Mouse (Mus musculus) left cerebral cortex, postnatal 36 days (tissue): ENCODE data around the gene E430018J23Rik. TPM values are rescaled to one million over a fixed set of nuclear protein-coding genes. Genes with fewer than 3 reads are reported as not detected.
"Not testable (repeated sequence)": the region's sequence is repeated elsewhere in the genome, so short reads cannot be mapped to it uniquely, and the experiment has no call there.

Experiments used
- DNase-seq, 2 experiments: peaks; one replicate each; pipeline ENCODE4 v3.0.0; 2021 to 2022; ENCODE audit warnings: low spot score in 2 of 2, mixed read lengths in 1 of 2
- intact Hi-C: fragments of 180-260 bp; cut with DNase I; formaldehyde crosslinking; loops from one replicate; pipeline ENCODE4 v1.15.1; 2025
- total RNA-seq, 2 experiments: library from RNA; stranded (reverse); gene quantifications; 2 replicates each; pipeline ENCODE4 v1.2.3; 2021

E430018J23Rik gene
- total RNA-seq = 1 to 10 TPM; 7.7 to 8.2 TPM

DNA sequence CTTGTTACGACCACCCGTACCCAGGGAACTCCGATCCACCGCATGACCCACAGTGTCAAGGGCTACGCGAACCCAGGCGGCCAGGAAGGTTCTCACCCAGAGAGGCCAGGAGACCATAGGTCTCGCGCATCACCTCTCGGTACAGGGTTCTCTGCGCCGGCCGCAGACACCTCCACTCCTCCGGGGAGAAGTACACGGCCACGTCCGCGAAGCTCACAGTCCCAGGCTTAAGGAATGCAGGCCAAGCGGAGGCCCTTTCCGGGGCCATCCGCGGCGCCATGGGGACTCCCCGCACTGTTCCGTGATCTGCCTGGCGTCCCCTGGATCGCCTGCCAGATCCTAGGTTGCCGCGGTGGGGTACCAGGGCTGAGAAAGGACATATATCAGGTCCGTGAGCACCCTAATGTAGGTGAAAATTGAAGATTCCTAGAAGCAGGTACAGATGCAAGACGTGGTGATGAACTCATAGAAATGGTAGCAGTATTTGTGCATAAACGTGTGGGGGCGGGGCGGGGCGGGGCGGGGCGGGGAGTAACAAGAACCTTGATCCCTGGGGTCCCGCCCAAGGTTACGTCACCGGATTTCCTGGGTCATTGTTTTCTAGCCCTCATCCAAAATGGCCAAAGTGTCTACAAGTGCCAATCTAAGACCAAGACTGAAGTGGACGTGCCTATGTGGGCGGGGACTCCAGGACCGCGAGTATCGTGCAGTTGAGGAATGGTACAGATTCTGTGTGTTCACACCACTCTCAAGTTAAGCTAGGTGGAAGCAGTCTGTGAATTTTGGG is at the start of gene E430018J23Rik:
TSS of gene E430018J23Rik (minus strand) at position 473 of the 787 bp plus-strand sequence.
- DNase-seq = peak; percentile 88 to 95
- intact Hi-C loops = no loop called here

DNA sequence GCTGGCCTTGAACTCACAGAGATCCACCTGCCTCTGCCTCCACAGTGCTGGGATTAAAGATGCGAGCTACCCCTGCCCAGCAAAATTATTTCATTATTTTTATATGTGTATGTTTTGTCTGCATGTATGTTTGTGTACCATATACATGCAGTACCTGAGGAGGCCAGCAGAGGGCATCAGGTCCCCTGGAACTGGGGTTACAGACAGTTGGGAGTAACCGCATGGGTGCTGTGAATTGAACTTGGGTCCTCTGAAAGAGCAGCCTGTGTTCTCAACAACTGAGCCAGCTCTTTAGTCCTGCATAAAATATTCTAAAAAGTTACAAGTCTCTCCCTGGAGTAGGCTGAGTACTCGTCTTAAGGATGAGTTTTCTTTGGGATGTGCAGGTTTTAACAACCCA is 44.3 kb upstream of the E430018J23Rik start:
- intact Hi-C loops = no loop called here
- DNase-seq = no peak

DNA sequence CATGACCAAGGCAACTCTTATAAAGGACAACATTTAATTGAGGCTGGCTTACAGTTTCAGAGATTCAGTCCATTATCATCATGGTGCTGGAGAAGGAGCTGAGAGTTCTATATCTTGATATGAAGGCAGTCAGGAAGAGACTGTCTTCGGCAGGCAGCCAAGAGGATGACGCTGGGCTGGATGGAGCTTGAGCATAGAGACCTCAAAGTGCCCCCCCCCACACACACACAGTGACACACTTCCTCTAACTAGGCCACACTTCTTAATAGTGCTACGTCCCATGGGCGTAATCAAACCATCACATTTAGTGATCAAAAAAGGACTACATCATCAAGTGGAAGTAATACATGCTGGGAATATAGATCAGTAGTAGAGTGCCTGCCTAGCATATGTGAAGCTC is 41.8 kb upstream of the E430018J23Rik start:
- no peak for DNase-seq
- intact Hi-C loops = no loop called here

DNA sequence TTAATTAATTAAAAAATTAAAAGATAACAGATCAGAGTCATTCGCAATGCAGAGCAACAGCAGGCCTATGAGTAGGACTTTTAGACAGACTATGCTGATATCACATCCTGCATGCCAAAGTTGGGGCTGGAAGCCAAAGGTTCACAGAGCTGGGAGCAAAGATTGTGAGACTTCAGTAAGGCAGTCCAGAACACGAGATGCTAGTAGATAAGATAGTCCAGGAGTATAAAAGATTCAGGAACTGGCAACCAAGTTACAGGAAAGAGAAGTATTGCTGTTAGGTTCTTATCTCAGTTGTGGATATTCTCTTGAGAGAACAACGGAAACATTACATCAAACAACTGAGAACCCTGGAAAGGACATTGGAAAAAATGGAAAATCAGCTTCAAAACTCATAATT is 32.9 kb upstream of the E430018J23Rik start:
- no peak for DNase-seq
- intact Hi-C loops = no loop called here

DNA sequence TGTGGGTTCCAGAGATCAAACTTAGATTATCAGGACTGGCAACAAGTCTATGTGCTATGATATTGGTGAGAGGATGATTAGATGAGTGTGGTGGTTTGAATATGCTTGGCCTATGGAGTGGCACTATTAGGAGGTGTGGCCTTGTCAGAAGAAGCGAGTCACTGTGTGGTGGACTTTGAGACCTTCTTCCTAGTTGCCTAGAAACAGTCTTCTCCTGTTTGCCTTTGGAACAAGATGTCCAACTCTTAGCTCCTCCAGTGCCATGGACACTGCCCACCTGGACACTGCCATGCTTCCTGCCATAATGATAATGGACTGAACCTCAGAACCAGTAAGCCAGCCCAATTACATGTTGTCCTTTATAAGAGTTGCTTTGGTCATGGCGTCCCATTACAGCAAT is 32.5 kb upstream of the E430018J23Rik start:
- intact Hi-C loops = no loop called here
- no peak for DNase-seq

DNA sequence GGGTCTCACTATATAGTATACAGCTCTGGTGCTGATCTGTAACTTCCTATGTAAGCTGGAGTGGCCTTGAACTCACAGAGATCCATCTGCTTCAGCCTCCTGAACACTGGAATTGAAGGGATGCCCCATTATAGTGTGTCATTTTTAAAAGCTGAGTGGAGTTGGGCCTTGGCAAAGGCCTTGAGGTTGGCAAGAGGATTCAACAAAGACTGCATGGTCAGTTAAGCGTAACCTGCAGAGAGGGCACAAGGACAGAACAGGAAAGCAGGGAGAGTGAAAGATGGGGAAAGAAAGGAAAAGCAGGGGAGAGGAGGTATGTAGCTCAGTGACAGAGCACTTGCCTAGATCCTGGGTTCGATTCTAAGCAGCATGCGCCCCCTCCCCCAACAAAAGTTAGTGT is 31.9 kb upstream of the E430018J23Rik start:
- no peak for DNase-seq
- intact Hi-C loops = no loop called here

DNA sequence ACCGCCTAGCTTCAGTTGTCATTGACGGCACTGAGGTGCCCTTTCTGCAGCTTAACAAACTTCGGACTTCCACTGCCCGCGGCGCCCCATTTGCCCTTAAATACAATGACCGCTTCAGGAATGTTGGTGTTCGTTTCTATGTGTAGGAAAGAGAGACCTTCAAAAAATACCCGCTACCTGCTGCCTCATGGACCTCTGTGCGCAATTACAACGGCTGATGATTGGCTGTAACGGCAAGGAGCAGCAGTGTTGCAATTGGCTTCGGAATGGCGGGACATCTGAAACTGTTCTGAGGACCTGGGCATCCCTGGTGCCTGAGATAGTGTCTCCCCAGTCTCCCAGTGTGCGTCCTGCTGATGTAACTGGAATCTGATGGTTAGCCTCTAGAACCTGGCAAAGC is 28.8 kb upstream of the E430018J23Rik start:
- intact Hi-C loops = no loop called here
- peak; percentile 38 to 48 for DNase-seq

DNA sequence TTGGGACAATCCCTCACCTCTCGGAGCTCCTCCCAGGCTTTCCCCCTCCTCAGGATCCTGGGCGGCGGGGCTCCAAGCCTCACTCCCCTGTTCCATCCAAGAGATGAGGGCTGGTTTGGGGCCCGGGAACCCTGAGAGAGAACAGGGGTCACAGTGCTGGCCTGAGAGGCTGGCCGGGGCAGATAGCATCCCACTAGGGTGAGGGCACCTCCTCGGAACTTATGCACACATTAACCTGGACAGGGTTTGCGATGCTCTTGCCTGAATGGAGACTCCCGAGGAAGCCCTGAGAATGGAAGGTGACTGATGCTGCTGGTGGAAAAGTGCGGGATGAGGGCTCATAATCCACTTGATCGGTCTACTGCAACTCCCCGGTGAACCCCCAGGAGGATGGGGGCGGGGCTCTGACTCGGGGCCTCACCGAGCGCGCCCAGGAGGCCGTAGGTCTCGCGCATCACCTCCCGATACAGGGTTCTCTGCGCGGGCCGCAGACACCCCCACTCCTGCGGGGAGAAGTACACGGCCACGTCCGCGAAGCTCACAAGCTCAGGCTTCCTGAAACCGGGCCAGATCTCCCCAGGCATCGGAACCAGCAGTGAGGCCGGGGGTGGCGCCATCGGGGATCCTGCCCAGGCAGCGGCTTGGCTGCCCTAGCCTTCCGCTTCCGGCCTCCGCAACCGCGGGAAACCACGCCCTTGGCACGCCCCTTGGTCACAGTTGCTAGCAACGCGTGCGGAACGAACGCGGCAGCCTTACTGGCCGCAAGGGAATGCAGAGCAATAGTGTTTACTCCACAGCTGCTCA is 28.2 kb upstream of the E430018J23Rik start, which contains the start of gene Zfp688:
TSS of gene Zfp688 (minus strand) at position 681 of the 804 bp plus-strand sequence.
- intact Hi-C loops = no loop called here
- DNase-seq = peak; percentile 92 to 93

DNA sequence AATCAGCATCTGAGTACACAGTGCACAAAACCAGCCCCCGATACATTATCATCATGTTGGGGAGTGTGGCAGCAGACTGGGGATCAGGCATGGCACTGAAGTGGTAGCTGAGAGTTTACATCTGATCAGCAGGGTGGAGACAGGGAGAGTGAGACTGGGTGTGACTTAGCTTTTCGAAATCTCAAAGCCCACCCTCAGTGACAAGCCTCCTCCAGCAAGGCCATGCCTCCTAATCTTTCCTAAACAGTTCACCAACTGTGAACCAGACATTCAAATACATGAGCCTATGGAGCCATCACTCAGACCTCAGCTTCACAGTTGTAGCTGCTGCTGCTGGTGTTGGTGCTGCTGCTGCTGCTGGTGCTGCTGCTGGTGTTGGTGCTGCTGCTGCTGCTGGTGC is 18.0 kb upstream of the E430018J23Rik start:
- intact Hi-C loops = no loop called here
- DNase-seq = no peak

DNA sequence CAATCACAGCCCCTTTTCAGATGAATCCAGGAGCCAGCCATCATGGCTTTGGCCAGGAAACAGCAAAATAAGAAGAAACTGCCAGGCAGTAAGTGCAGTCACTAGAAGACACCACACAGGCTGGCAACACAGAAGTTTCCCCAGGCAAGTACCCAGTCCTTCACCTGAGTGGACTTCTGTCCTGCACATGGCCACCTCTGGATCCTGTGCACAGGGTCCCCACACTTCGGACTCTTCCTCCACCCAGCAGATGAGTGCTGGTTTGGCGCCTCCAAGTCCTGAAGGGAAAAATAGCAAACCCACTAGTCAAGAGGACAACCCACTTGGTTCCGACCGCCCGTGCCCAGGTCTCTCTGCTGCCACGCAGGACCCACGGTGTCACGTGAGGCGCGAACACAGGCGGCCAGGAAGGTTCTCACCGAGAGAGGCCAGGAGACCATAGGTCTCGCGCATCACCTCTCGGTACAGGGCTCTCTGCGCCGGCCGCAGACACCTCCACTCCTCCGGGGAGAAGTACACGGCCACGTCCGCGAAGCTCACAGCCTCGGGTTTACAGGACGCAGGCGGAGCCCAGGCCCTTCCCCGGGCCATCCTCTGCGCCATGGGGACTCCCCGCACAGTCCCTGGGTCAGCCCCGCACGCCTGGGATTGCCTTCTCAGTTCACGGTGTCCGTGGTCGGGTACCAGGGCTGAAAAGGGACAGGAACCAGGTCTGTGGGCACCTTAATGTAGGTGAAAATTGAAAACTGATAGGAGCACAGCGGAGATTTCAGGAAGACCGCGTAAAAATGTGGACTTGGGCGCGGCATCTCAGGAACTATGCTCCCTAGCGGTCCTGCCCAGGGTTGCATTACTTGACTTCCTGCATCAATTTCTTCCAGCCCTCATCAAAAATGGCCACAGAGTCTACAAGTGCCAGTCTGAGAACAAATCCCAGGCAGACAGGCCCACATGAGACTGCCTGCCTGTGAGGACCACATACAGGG is 12.9 kb upstream of the E430018J23Rik start, which contains the start of gene Zfp764:
TSS of gene Zfp764 (minus strand) at position 821 of the 986 bp plus-strand sequence.
- intact Hi-C loops = not testable (repeated sequence)
- DNase-seq = peak; percentile 76 to 83

DNA sequence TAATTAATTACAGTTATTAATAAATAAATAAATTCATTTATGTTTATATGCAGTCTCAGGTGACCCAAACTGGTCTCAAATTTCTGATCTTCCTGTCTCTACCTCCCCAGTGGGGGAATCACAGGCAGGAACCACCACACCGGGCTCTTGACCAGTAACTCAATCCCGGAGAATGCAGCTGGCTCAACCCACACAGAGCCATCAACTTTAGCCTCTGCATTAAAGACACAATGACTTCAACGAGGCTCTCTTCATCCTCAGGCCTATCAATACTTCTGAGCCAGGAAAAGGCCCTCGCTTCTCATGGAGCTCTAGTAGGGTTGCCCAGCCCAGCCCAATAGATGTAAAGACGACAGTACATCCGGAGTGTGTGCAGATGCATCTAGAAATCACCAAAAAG is 10.7 kb upstream of the E430018J23Rik start:
- intact Hi-C loops, DNase-seq: not testable (repeated sequence)

DNA sequence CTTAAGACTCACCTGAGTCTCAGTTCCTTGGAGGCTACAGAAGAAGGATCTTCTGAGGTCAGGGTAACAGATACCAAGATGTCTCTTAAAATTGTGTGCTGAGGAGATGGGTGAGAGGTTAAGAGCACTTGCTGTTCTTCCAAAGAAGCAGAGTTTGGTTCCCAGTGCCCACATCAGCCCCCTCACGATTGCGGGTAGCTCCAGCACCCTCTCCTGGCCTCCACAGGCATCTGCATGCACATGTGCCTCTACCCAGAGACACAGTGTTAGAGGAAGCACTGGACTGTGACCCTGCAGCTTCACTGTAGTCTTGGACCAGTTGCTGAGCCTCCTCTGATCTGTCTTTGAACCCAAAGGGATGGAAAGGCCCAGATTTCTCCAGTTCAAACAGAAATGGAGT is 9.6 kb upstream of the E430018J23Rik start:
- no peak for DNase-seq

DNA sequence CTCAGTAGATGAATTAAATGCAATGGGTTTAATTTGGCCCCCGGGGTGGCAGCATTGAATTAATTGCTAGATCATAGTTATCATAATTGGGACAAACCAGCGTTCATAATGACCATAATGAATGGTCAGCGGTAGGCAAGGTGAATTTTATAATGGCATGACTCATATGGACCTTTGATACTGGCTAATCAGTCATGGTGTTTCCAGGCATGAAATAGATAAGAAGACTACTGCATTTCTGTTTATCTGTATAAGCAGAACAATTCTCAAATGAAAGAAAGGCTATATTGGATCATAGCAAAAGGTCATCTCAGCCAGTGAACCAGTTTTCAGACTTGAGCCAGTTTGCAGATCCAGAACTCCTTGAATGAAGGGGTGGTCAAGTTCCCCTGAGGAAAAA is 6.9 kb upstream of the E430018J23Rik start:
- intact Hi-C loops = no loop called here
- DNase-seq = no peak

More for the DNA sequence above, 9.6 kb upstream of the E430018J23Rik start:
- intact Hi-C loops = no loop called here

DNA sequence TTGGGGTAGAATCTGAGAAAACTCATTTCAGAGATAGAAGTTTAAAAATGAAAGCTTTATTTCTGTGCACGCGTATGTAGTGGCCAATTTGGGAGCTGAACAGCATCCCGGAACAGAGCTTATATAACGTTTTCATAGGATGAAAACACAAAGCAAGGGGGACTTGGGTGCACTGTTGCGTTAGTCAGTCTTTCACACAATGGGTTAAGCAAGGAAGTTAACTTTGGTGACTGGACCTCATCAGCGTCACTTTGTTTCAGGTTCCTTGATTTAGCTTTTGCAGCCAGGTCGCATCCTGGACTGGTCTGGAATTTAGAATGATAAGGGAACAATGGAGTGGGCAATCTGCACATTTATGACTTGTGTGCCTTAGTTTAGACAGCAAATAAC is 510 bp upstream of the E430018J23Rik start:
- intact Hi-C loops = no loop called here
- no peak for DNase-seq

DNA sequence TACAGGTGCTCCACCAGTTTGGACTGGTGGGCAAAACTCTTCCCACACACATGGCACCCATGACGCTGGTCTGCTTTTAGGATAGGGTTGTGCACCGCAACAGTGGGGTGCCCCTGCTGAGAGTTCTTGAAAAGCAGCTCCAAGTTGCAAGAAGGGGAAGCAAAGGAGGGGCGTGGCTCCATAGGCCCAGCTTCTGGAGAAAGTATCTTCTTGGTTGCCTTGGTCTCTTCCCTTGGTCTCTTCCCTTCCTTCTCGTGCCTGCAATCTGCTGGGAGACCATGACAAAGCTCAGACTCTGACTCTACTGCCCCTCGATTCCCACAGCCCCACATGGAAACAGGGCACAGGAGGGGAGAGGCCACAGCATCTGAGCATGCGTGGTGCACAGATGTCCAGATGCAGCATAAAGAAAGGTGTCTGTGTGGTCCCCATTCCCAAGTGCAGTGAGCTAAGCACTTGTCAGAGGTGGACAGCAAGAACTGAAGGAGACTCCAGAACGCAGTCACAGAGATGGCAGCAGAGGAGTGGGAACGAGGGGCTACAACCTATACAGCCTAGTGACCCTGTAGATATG is 1.1 kb downstream of the E430018J23Rik start:
- no peak for DNase-seq
- intact Hi-C loops = no loop called here

DNA sequence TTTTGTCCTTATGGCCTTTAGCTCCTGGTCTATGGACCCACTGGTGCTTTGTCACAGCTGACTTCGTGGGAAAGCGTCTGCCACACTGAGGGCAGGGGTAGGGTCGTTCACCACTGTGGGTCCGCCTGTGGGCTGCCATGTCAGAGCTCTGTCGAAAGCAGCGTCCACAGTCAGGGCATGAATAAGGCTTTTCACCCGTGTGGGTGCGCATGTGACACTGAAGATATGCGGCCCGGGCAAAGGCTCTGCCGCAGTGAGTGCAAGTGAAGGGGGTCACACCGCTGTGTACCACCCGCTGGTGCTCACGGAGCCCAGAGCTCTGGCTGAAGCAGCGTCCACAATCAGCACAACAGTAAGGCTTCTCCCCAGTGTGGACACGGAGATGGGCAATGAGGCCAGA is 1.9 kb downstream of the E430018J23Rik start:
- intact Hi-C loops = no loop called here

DNA sequence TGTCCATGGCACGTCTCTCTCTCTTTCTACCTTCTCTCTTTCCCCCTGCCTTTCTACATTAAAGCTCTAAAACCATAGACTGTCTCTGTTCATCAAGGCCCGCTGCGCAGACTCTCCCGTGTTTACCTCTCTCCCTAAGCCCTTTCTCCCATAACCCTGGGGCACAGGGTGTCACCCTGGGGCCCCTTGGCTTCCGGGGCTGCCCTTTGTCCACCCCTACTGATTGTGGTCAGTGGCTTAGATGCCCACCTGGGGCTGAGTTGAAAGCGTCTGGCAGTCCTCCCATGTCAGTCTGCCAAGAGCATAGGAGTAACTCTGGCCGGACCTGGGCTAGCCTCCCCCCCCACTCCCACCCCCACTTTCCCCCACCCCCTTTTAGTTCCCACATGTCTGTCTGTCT is 3.1 kb downstream of the E430018J23Rik start:
- intact Hi-C loops = no loop called here
- DNase-seq = no peak

More for the DNA sequence above, 1.9 kb downstream of the E430018J23Rik start:
- no peak for DNase-seq

DNA sequence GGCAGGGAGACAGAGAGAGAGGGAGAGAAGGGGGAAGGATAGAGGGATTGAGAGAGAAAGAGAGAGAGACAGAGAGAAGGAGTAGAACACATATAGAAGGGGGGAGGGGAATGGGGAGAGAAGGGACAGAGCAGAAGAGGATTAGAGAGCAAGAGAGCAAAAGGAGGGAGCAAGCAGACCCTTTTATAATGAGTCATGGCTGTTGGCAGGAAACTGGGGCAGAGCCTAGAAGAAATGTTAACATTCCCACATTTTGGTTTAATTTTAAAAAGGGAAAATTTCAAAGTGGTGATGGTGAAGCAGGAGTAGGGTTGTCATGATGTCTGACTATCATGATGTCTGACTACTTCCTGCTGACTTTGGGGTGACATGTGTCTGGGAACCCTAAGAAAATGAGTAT is 5.2 kb downstream of the E430018J23Rik start:
- not testable (repeated sequence) for DNase-seq
- intact Hi-C loops = loop anchor here (1.0 kb wide), 1 partner anchor 10 kb away; no protein-coding TSS in a partner anchor
